Mouse (Mus musculus): ENCODE measurements around the gene Fancc. TPM values are rescaled to one million over a fixed set of nuclear protein-coding genes. Genes with fewer than 3 reads are reported as not detected.
"Not testable (repeated sequence)": the region's sequence is repeated elsewhere in the genome, so short reads cannot be mapped to it uniquely, and the experiment has no call there.

The Fancc gene
- polyA plus RNA-seq, 1 experiment = 9.0 TPM

- H3K4me3 ChIP-seq (ENCODE audit: insufficient read depth, low read depth, low read length) = no peak overlapping the region
- no peaks in the 10 kb centered on the region for H3K27me3 ChIP-seq (replicated peaks; ENCODE audit: control insufficient read depth, insufficient read depth, low read length)
- no peak for DNase-seq
- H3K36me3 ChIP-seq (ENCODE audit: control insufficient read depth, insufficient read depth, low read length) = no peaks in the 10 kb centered on the region
- TF ChIP-seq CTCF (conservative IDR thresholded peaks at IDR 0.05; ENCODE audit: insufficient read depth, insufficient read length, low read depth, low read length) (no peak), POLR2A (IDR thresholded peaks at IDR 0.05; ENCODE audit: low read depth, low read length) (no peak)
- WGBS = 96% methylated on average over 4 of the region's 4 CpGs
- no peak overlapping the region for H3K27ac ChIP-seq (ENCODE audit: insufficient read depth, low read depth, low read length)
- peaks cover 3% of the 10 kb centered on the region; the same call in 1 of the 2 replicates for H3K4me1 ChIP-seq (ENCODE audit: control insufficient read depth, insufficient read depth, low read length)
Measured at GRCm38 (mm10) chr13:63356101-63356500, 141.0 kb downstream of the Fancc start.

GRCm38 (mm10) chr13:63353312-63353711 is 143.8 kb downstream of the Fancc start:
- H3K4me1 ChIP-seq (ENCODE audit: control insufficient read depth, insufficient read depth, low read length); H3K4me3 ChIP-seq (ENCODE audit: insufficient read depth, low read depth, low read length); H3K27me3 ChIP-seq (replicated peaks; ENCODE audit: control insufficient read depth, insufficient read depth, low read length); DNase-seq; H3K36me3 ChIP-seq (ENCODE audit: control insufficient read depth, insufficient read depth, low read length); H3K27ac ChIP-seq (ENCODE audit: insufficient read depth, low read depth, low read length): not testable (repeated sequence)
- 94% methylated on average over 4 of the region's 4 CpGs for WGBS

- WGBS = 92% methylated on average over 4 of the region's 4 CpGs
- no peaks in the 10 kb centered on the region for H3K36me3 ChIP-seq (ENCODE audit: control insufficient read depth, insufficient read depth, low read length)
Measured at GRCm38 (mm10) chr13:63350076-63350475, 147.0 kb downstream of the Fancc start.

GRCm38 (mm10) chr13:63347639-63348038 is 149.4 kb downstream of the Fancc start:
- H3K27ac ChIP-seq (ENCODE audit: insufficient read depth, low read depth, low read length) = no peak overlapping the region
- 92% methylated on average over 2 of the region's 2 CpGs for WGBS
- DNase-seq = no peak
- H3K27me3 ChIP-seq (replicated peaks; ENCODE audit: control insufficient read depth, insufficient read depth, low read length) = no peaks in the 10 kb centered on the region
- no peak overlapping the region for H3K4me3 ChIP-seq (ENCODE audit: insufficient read depth, low read depth, low read length)
- H3K4me1 ChIP-seq (ENCODE audit: control insufficient read depth, insufficient read depth, low read length) = peaks cover 4% of the 10 kb centered on the region
- TF ChIP-seq CTCF (conservative IDR thresholded peaks at IDR 0.05; ENCODE audit: insufficient read depth, insufficient read length, low read depth, low read length) = no peak
- TF ChIP-seq POLR2A (IDR thresholded peaks at IDR 0.05; ENCODE audit: low read depth, low read length) = no peak
- no peaks in the 10 kb centered on the region for H3K36me3 ChIP-seq (ENCODE audit: control insufficient read depth, insufficient read depth, low read length)

More at GRCm38 (mm10) chr13:63350076-63350475, 147.0 kb downstream of the Fancc start:
- no peak overlapping the region for H3K4me3 ChIP-seq (ENCODE audit: insufficient read depth, low read depth, low read length)
- TF ChIP-seq POLR2A (IDR thresholded peaks at IDR 0.05; ENCODE audit: low read depth, low read length) (no peak), CTCF (conservative IDR thresholded peaks at IDR 0.05; ENCODE audit: insufficient read depth, insufficient read length, low read depth, low read length) (no peak)
- H3K4me1 ChIP-seq (ENCODE audit: control insufficient read depth, insufficient read depth, low read length) = peaks cover 4% of the 10 kb centered on the region
- no peak for DNase-seq
- no peaks in the 10 kb centered on the region for H3K27me3 ChIP-seq (replicated peaks; ENCODE audit: control insufficient read depth, insufficient read depth, low read length)
- no peak overlapping the region for H3K27ac ChIP-seq (ENCODE audit: insufficient read depth, low read depth, low read length)

GRCm38 (mm10) chr13:63345476-63346225 is 151.4 kb downstream of the Fancc start:
- Histone ChIP-seq H3K27me3 (replicated peaks; ENCODE audit: control insufficient read depth, insufficient read depth, low read length) (no peaks in the 10 kb centered on the region), H3K4me1 (ENCODE audit: control insufficient read depth, insufficient read depth, low read length) (peaks cover 4% of the 10 kb centered on the region), H3K4me3 (ENCODE audit: insufficient read depth, low read depth, low read length) (no peak overlapping the region), H3K27ac (ENCODE audit: insufficient read depth, low read depth, low read length) (peak overlapping the region; percentile 73), H3K36me3 (ENCODE audit: control insufficient read depth, insufficient read depth, low read length) (no peaks in the 10 kb centered on the region)
- no peak for TF ChIP-seq CTCF (conservative IDR thresholded peaks at IDR 0.05; ENCODE audit: insufficient read depth, insufficient read length, low read depth, low read length)
- no peak for TF ChIP-seq POLR2A (IDR thresholded peaks at IDR 0.05; ENCODE audit: low read depth, low read length)
- peak; percentile 90 for DNase-seq
- WGBS = 47% methylated on average over 5 of the region's 5 CpGs

- Histone ChIP-seq H3K4me3 (ENCODE audit: insufficient read depth, low read depth, low read length) (no peak overlapping the region), H3K4me1 (ENCODE audit: control insufficient read depth, insufficient read depth, low read length) (peaks cover 4% of the 10 kb centered on the region), H3K36me3 (ENCODE audit: control insufficient read depth, insufficient read depth, low read length) (no peaks in the 10 kb centered on the region; the same call in 1 of the 2 replicates), H3K27ac (ENCODE audit: insufficient read depth, low read depth, low read length) (no peak overlapping the region), H3K27me3 (replicated peaks; ENCODE audit: control insufficient read depth, insufficient read depth, low read length) (no peaks in the 10 kb centered on the region)
- no peak for DNase-seq
- no peak for TF ChIP-seq POLR2A (IDR thresholded peaks at IDR 0.05; ENCODE audit: low read depth, low read length)
- no peak for TF ChIP-seq CTCF (conservative IDR thresholded peaks at IDR 0.05; ENCODE audit: insufficient read depth, insufficient read length, low read depth, low read length)
- WGBS = 97% methylated on average over 3 of the region's 3 CpGs
Measured at GRCm38 (mm10) chr13:63344481-63344880, 152.6 kb downstream of the Fancc start.

GRCm38 (mm10) chr13:63342781-63343180 is 154.3 kb downstream of the Fancc start:
- TF ChIP-seq POLR2A (IDR thresholded peaks at IDR 0.05; ENCODE audit: low read depth, low read length) (no peak), CTCF (conservative IDR thresholded peaks at IDR 0.05; ENCODE audit: insufficient read depth, insufficient read length, low read depth, low read length) (no peak)
- peaks cover 4% of the 10 kb centered on the region for H3K4me1 ChIP-seq (ENCODE audit: control insufficient read depth, insufficient read depth, low read length)
- no peaks in the 10 kb centered on the region; the same call in 1 of the 2 replicates for H3K36me3 ChIP-seq (ENCODE audit: control insufficient read depth, insufficient read depth, low read length)
- H3K27ac ChIP-seq (ENCODE audit: insufficient read depth, low read depth, low read length) = no peak overlapping the region
- DNase-seq = no peak
- WGBS = 84% methylated on average over 2 of the region's 2 CpGs
- no peak overlapping the region for H3K4me3 ChIP-seq (ENCODE audit: insufficient read depth, low read depth, low read length)
- H3K27me3 ChIP-seq (replicated peaks; ENCODE audit: control insufficient read depth, insufficient read depth, low read length) = no peaks in the 10 kb centered on the region

Data from kidney, adult 2 months (tissue).